Mouse (Mus musculus): Measurements from ENCODE around the gene Cnn2. TPM values are rescaled to one million over a fixed set of nuclear protein-coding genes. Genes with fewer than 3 reads are reported as not detected.

Gene Cnn2
- 595 TPM for polyA plus RNA-seq (2017; shearing (Covaris generic))

GRCm38 (mm10) chr10:79988506-79989271 lies at the start of gene Cnn2:
Gene Cnn2 (plus strand): TSS chr10:79988584.

GRCm38 (mm10) chr10:79959847-79960601 lies 28.4 kb upstream of the Cnn2 start, which contains the start of gene Wdr18:
Gene Wdr18 (plus strand): TSS chr10:79960152.

GRCm38 (mm10) chr10:79970415-79971182 lies 17.8 kb upstream of the Cnn2 start, which contains the start of gene Grin3b:
Gene Grin3b (plus strand): TSS chr10:79970715.

GRCm38 (mm10) chr10:79984195-79984816 lies 4.1 kb upstream of the Cnn2 start, which contains the start of gene Tmem259:
Gene Tmem259 (minus strand): TSS chr10:79984330.

GRCm38 (mm10) chr10:79996272-79997033 lies 8.1 kb downstream of the Cnn2 start, which contains the start of gene Abca7:
Gene Abca7 (plus strand): TSS chr10:79996494.

GRCm38 (mm10) chr10:80016511-80016910 lies 28.1 kb downstream of the Cnn2 start, which contains the start of gene Arhgap45:
Gene Arhgap45 (plus strand): TSS chr10:80016653.

GRCm38 (mm10) chr10:80039559-80039979 lies 51.2 kb downstream of the Cnn2 start, which contains the start of gene Polr2e:
Gene Polr2e (minus strand): TSS chr10:80039795.

Other genes starting within 250 kb of the Cnn2 start
- gene Polrmt, start 242.0 kb upstream of the Cnn2 start, polyA plus RNA-seq (2017; shearing (Covaris generic)): 45.2 TPM
- 0.21 TPM for gene Fgf22, start 233.5 kb upstream of the Cnn2 start, polyA plus RNA-seq (2017; shearing (Covaris generic))
- gene Rnf126, start 221.6 kb upstream of the Cnn2 start, polyA plus RNA-seq (2017; shearing (Covaris generic)): 59.0 TPM
- gene Fstl3, start 211.3 kb upstream of the Cnn2 start, polyA plus RNA-seq (2017; shearing (Covaris generic)): 0.52 TPM
- gene Prss57, start 197.6 kb upstream of the Cnn2 start, polyA plus RNA-seq (2017; shearing (Covaris generic)): not detected
- 1.4 TPM for gene Palm, start 195.0 kb upstream of the Cnn2 start, polyA plus RNA-seq (2017; shearing (Covaris generic))
- not detected for gene Misp, start 167.6 kb upstream of the Cnn2 start, polyA plus RNA-seq (2017; shearing (Covaris generic))
- gene Ptbp1, start 134.2 kb upstream of the Cnn2 start, polyA plus RNA-seq (2017; shearing (Covaris generic)): 654 TPM
- not detected for gene Prtn3, start 114.1 kb upstream of the Cnn2 start, polyA plus RNA-seq (2017; shearing (Covaris generic))
- 12.7 TPM for gene Plppr3, start 114.0 kb upstream of the Cnn2 start, polyA plus RNA-seq (2017; shearing (Covaris generic))
- gene Elane, start 102.3 kb upstream of the Cnn2 start, polyA plus RNA-seq (2017; shearing (Covaris generic)): not detected
- gene Cfd, start 97.7 kb upstream of the Cnn2 start, polyA plus RNA-seq (2017; shearing (Covaris generic)): not detected
- 36.7 TPM for gene Med16, start 79.7 kb upstream of the Cnn2 start, polyA plus RNA-seq (2017; shearing (Covaris generic))
- 16.0 TPM for gene Gm26602, start 77.7 kb upstream of the Cnn2 start, polyA plus RNA-seq (2017; shearing (Covaris generic))
- gene Kiss1r, start 71.6 kb upstream of the Cnn2 start, polyA plus RNA-seq (2017; shearing (Covaris generic)): 0.34 TPM
- 135 TPM for gene R3hdm4, start 67.4 kb upstream of the Cnn2 start, polyA plus RNA-seq (2017; shearing (Covaris generic))
- gene Arid3a, start 61.5 kb upstream of the Cnn2 start, polyA plus RNA-seq (2017; shearing (Covaris generic)): 4.1 TPM
- gene Wdr18, start 28.4 kb upstream of the Cnn2 start, polyA plus RNA-seq (2017; shearing (Covaris generic)): 75.5 TPM
- gene Grin3b, start 17.9 kb upstream of the Cnn2 start, polyA plus RNA-seq (2017; shearing (Covaris generic)): not detected
- gene Tmem259, start 4.3 kb upstream of the Cnn2 start, polyA plus RNA-seq (2017; shearing (Covaris generic)): 31.5 TPM
- 64.3 TPM for gene Abca7, start 7.9 kb downstream of the Cnn2 start, polyA plus RNA-seq (2017; shearing (Covaris generic))
- 1,026 TPM for gene Arhgap45, start 28.1 kb downstream of the Cnn2 start, polyA plus RNA-seq (2017; shearing (Covaris generic))
- gene Polr2e, start 51.2 kb downstream of the Cnn2 start, polyA plus RNA-seq (2017; shearing (Covaris generic)): 108 TPM
- 302 TPM for gene Gpx4, start 58.6 kb downstream of the Cnn2 start, polyA plus RNA-seq (2017; shearing (Covaris generic))
- 74.3 TPM for gene Sbno2, start 117.0 kb downstream of the Cnn2 start, polyA plus RNA-seq (2017; shearing (Covaris generic))
- 60.7 TPM for gene Stk11, start 127.2 kb downstream of the Cnn2 start, polyA plus RNA-seq (2017; shearing (Covaris generic))
- 311 TPM for gene Atp5d, start 150.0 kb downstream of the Cnn2 start, polyA plus RNA-seq (2017; shearing (Covaris generic))
- gene Cbarp, start 152.3 kb downstream of the Cnn2 start, polyA plus RNA-seq (2017; shearing (Covaris generic)): 7.2 TPM
- 2.8 TPM for gene Midn, start 159.7 kb downstream of the Cnn2 start, polyA plus RNA-seq (2017; shearing (Covaris generic))
- 325 TPM for gene Cirbp, start 177.4 kb downstream of the Cnn2 start, polyA plus RNA-seq (2017; shearing (Covaris generic))
- gene 1600002K03Rik, start 184.4 kb downstream of the Cnn2 start, polyA plus RNA-seq (2017; shearing (Covaris generic)): 19.5 TPM
- gene Efna2, start 190.9 kb downstream of the Cnn2 start, polyA plus RNA-seq (2017; shearing (Covaris generic)): 0.32 TPM
- 106 TPM for gene Mum1, start 237.8 kb downstream of the Cnn2 start, polyA plus RNA-seq (2017; shearing (Covaris generic))

Measured in naive thymus-derived CD4-positive, alpha-beta T cell, adult 5 months (primary cell).